Mouse (Mus musculus) kidney, adult 2 months (tissue): ENCODE data around the gene Slc25a48. TPM values are rescaled to one million over a fixed set of nuclear protein-coding genes. Genes with fewer than 3 reads are reported as not detected.

ENCODE experiments used
- DNase-seq: peaks from one replicate; pipeline ENCODE4 v3.0.0; 2021
- H3K27ac ChIP-seq: fragments of 200-500 bp; 2 replicates; pipeline ENCODE4 v1.5.1; 2012; ENCODE audit warnings: low read depth, low read length, control low read depth, inconsistent platforms; ENCODE audit not compliant: insufficient read depth
- H3K27me3 ChIP-seq: fragments of 200-500 bp; replicated peaks from 2 replicates; pipeline ENCODE4 v1.6.1; 2012; ENCODE audit warnings: mild to moderate bottlenecking, moderate library complexity, low read length, inconsistent platforms; ENCODE audit not compliant: control insufficient read depth, insufficient read depth
- H3K36me3 ChIP-seq: fragments of 200-500 bp; 2 replicates; pipeline ENCODE4 v1.6.1; 2012; ENCODE audit warnings: mild to moderate bottlenecking, moderate library complexity, low read length, inconsistent platforms; ENCODE audit not compliant: control insufficient read depth, insufficient read depth
- H3K4me1 ChIP-seq: fragments of 200-500 bp; 2 replicates; pipeline ENCODE4 v1.6.1; 2011; ENCODE audit warnings: low read length; ENCODE audit not compliant: control insufficient read depth, insufficient read depth
- H3K4me3 ChIP-seq: fragments of 200-500 bp; 2 replicates; pipeline ENCODE4 v1.5.1; 2011; ENCODE audit warnings: mild to moderate bottlenecking, low read depth, low read length, control low read depth; ENCODE audit not compliant: insufficient read depth
- CTCF ChIP-seq: fragments of 200-500 bp; conservative IDR thresholded peaks from 2 replicates; pipeline ENCODE4 v1.5.1; 2011; ENCODE audit warnings: low read depth, mild to moderate bottlenecking, control low read depth, low read length, moderate library complexity, mixed read lengths; ENCODE audit not compliant: insufficient read depth, insufficient read length
- POLR2A ChIP-seq: fragments of 200-500 bp; IDR thresholded peaks from one replicate; pipeline ENCODE4 v1.6.1; 2011; ENCODE audit warnings: low read depth, low read length, control low read depth
- WGBS: fragments of 180-500 bp; shearing (Covaris S2); methylation state at CpG from one replicate; pipeline ENCODE4 v1.1.7; 2018; 5-methylcytosine and 5-hydroxymethylcytosine counted together
- polyA plus RNA-seq: library from polyadenylated mRNA; depleted of rRNA; stranded (reverse); fragments of >200 nt; gene quantifications from 2 replicates; pipeline ENCODE4 v1.2.3, GENCODE M21; 2012; rRNA removed

The Slc25a48 gene
- 16.4 and 17.6 TPM in 2 replicates for polyA plus RNA-seq

DNA sequence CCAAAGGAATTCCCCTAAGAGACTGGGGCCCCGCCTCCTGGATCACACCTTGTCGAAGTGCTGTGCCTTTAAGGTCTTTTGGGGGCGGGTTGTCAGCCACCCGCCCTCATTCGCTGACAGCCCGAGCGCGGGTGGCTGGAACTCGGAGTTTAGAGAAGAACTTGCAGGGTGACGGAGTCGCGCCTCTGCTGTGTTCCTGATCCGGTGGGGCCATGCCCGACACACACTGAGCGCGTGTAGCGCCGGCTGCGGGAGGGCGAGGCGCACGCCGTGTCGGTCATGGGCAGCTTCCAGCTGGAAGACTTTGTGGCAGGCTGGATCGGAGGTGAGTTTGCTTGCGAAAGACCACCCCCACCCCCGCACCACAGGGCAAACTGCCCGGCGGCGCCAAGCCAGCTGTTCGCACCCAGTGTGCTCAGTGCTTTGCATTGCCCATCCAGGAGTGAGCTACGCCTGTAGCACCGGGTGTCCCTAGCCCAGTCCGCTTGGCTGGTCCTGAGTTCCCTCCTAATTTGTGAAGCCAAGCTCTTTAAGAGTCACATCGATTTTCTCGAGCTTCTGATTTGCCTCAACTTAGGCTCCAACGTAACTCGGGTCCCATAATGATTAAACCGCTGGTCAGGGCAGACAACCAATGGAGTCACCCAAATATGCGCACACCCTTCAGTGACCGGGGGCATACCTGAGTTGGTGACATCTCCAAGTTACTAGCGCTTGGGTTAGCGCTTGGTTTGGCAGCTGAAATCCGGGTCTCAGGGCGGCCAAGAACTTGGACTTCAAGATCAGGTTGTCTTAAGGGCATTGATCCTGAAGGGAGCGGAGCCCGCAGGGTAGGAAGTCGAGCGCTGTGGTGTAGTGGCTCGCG lies at the start of gene Slc25a48:
TSS of gene Slc25a48 (plus strand) at position 145 of the 865 bp plus-strand sequence.
- H3K27me3 ChIP-seq = no peaks in the 10 kb centered on the region
- 2% methylated on average over 51 of the region's 51 CpGs for WGBS
- peak within 1 kb of the TSS; percentile 69 for H3K27ac ChIP-seq
- no peak for TF ChIP-seq CTCF
- TF ChIP-seq POLR2A = no peak
- H3K4me1 ChIP-seq = peaks cover 19% of the 10 kb centered on the region
- DNase-seq = peak; percentile 93
- H3K4me3 ChIP-seq = peak within 1 kb of the TSS; percentile 62
- H3K36me3 ChIP-seq = no peaks in the 10 kb centered on the region

DNA sequence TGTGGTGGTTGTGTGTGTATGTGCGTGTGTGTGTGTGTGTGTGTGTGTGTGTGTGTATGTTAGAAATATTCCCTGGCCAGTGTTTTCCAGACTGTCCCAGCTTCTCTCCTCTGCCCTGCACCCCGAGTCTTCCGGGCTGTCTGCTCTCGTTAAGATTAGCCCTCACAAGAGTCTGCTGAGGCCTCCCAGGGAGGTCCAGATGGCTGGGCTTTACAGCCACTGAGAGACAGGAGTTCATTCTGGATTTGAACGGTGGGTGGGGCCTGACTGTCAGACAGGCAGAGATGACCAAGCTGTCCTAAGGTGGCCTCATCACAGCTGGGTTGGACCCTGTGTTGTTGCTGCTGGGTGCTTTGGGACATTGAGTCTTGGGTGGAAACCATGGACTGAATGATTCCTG lies 40.6 kb upstream of the Slc25a48 start:
- WGBS = 43% methylated on average over 5 of the region's 5 CpGs
- Histone ChIP-seq H3K4me3 (no peak overlapping the region), H3K27me3 (no peaks in the 10 kb centered on the region), H3K4me1 (no peaks in the 10 kb centered on the region), H3K36me3 (no peaks in the 10 kb centered on the region), H3K27ac (no peak overlapping the region)
- TF ChIP-seq POLR2A (no peak), CTCF (no peak)
- peak; percentile 3 for DNase-seq

DNA sequence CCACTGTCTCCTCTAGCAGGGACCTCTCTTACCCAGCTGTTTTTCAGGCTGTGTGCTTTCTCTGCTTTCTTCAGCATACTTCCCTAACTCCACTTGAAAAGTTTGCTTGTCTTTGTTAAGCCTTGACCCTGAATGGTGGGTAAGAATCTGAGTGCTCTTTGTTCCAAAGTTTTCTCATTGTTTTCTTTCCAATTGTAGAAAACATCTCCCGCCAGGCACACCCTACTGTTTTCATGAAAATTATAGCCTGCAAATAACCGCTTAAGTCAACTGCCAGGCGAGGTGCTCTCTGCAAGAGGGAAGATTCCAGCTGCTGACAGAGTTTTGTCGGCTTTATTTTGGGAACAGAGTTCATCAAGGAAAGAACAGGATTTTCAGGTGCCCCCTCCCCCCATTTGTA lies 37.0 kb upstream of the Slc25a48 start:
- H3K27ac ChIP-seq = no peak overlapping the region
- no peaks in the 10 kb centered on the region for H3K27me3 ChIP-seq
- no peaks in the 10 kb centered on the region for H3K4me1 ChIP-seq
- TF ChIP-seq POLR2A (no peak), CTCF (no peak)
- DNase-seq = no peak
- no peaks in the 10 kb centered on the region for H3K36me3 ChIP-seq
- WGBS = 79% methylated on average over 4 of the region's 4 CpGs
- no peak overlapping the region for H3K4me3 ChIP-seq

- no peak for DNase-seq
- Histone ChIP-seq H3K27me3 (no peaks in the 10 kb centered on the region), H3K36me3 (no peaks in the 10 kb centered on the region), H3K4me3 (no peak overlapping the region), H3K27ac (no peak overlapping the region), H3K4me1 (no peaks in the 10 kb centered on the region)
- TF ChIP-seq CTCF (no peak), POLR2A (no peak)
- WGBS = 88% methylated on average over 8 of the region's 8 CpGs
Observed at GRCm38 (mm10) chr13:56403381-56404086, 34.6 kb upstream of the Slc25a48 start.

- DNase-seq = no peak
- no peaks in the 10 kb centered on the region for H3K27me3 ChIP-seq
- H3K4me3 ChIP-seq = no peak overlapping the region
- 75% methylated on average over 6 of the region's 6 CpGs for WGBS
- H3K36me3 ChIP-seq = no peaks in the 10 kb centered on the region
- TF ChIP-seq POLR2A (no peak), CTCF (no peak)
- H3K4me1 ChIP-seq = no peaks in the 10 kb centered on the region
- H3K27ac ChIP-seq = no peak overlapping the region
Observed at GRCm38 (mm10) chr13:56404511-56405140, 33.5 kb upstream of the Slc25a48 start.

GRCm38 (mm10) chr13:56412286-56412873 lies 25.8 kb upstream of the Slc25a48 start:
- Histone ChIP-seq H3K27ac (no peak overlapping the region), H3K4me3 (no peak overlapping the region), H3K27me3 (no peaks in the 10 kb centered on the region), H3K4me1 (no peaks in the 10 kb centered on the region), H3K36me3 (no peaks in the 10 kb centered on the region)
- 60% methylated on average over 9 of the region's 9 CpGs for WGBS
- TF ChIP-seq CTCF = no peak
- TF ChIP-seq POLR2A = no peak
- no peak for DNase-seq
